Mouse (Mus musculus) lung, embryonic 14.5 days (tissue): Measurements from ENCODE around the gene Sprtn. TPM values are rescaled to one million over a fixed set of nuclear protein-coding genes. Genes with fewer than 3 reads are reported as not detected.

Experiments used
- ATAC-seq: fragments of 200-750 bp; cut with Nextera tagmentation; 2 replicates; pipeline ENCODE4 v1.8.0; 2017; ENCODE audit warnings: mild to moderate bottlenecking, moderate TSS enrichment, moderate library complexity; ENCODE audit not compliant: insufficient read depth
- DNase-seq: peaks from one replicate; pipeline ENCODE4 v3.0.0-alpha.2; 2015
- H3K27ac ChIP-seq: fragments of 300-500 bp; sonication (generic); 2 replicates; pipeline ENCODE4 v1.5.1; 2014; ENCODE audit warnings: low read depth, mild to moderate bottlenecking, moderate library complexity
- H3K27me3 ChIP-seq: fragments of 300-500 bp; sonication (generic); 2 replicates; pipeline ENCODE4 v1.6.1; 2014; ENCODE audit warnings: low read length, control low read depth; ENCODE audit not compliant: insufficient read depth
- H3K36me3 ChIP-seq: fragments of 300-500 bp; sonication (generic); 2 replicates; pipeline ENCODE4 v1.6.1; 2014; ENCODE audit warnings: control low read depth; ENCODE audit not compliant: insufficient read depth
- H3K4me1 ChIP-seq: fragments of 300-500 bp; sonication (generic); 2 replicates; pipeline ENCODE4 v1.6.1; 2014; ENCODE audit warnings: antibody characterized with exemption, control low read depth; ENCODE audit not compliant: insufficient read depth
- H3K4me2 ChIP-seq: fragments of 300-500 bp; sonication (generic); 2 replicates; pipeline ENCODE4 v1.6.1; 2014; ENCODE audit warnings: mild to moderate bottlenecking
- H3K4me3 ChIP-seq: fragments of 300-500 bp; sonication (generic); 2 replicates; pipeline ENCODE4 v1.5.1; 2014; ENCODE audit warnings: low read depth, low read length
- H3K9ac ChIP-seq: fragments of 300-500 bp; sonication (generic); 2 replicates; pipeline ENCODE4 v1.6.1; 2014
- H3K9me3 ChIP-seq: fragments of 300-500 bp; sonication (generic); 2 replicates; pipeline ENCODE4 v1.6.1; 2016; ENCODE audit warnings: low read depth, low read length, control low read depth
- CTCF ChIP-seq: IDR thresholded peaks from 2 replicates; pipeline ENCODE4 v1.5.1; 2016; ENCODE audit warnings: antibody characterized with exemption, low read depth
- WGBS: fragments of 180-500 bp; shearing (Covaris S2); extraction: QIAGEN DNeasy Blood & Tissue Kit; methylation state at CpG from one replicate; pipeline ENCODE4 v1.1.7; 2014; 5-methylcytosine and 5-hydroxymethylcytosine counted together
- polyA plus RNA-seq: library from polyadenylated mRNA; unstranded; fragments of >200 nt; fragmentation: Nextera tagmentation; extraction: Ambion mirVana; gene quantifications from 2 replicates; pipeline ENCODE4 v1.2.1, GENCODE M21; 2014

Sprtn gene
- polyA plus RNA-seq, 1 experiment from 2014 or later: 10.1 TPM

GRCm38 (mm10) chr8:124930086-124930485, 32.4 kb downstream of the Sprtn start:
- H3K9me3 ChIP-seq: no peaks in the 10 kb centered on the region
- no peak overlapping the region for H3K4me3 ChIP-seq
- H3K9ac ChIP-seq: no peak overlapping the region
- no peak for TF ChIP-seq CTCF
- no peak overlapping the region for H3K27ac ChIP-seq
- DNase-seq (no peak), ATAC-seq (no peak)
- 86% methylated on average over 13 of the region's 13 CpGs for WGBS
- no peaks in the 10 kb centered on the region for H3K4me1 ChIP-seq
- no peak overlapping the region for H3K4me2 ChIP-seq
- no peaks in the 10 kb centered on the region; the same call in 1 of the 2 replicates for H3K36me3 ChIP-seq
- no peaks in the 10 kb centered on the region for H3K27me3 ChIP-seq

GRCm38 (mm10) chr8:124930649-124931048, 33.0 kb downstream of the Sprtn start:
- ATAC-seq (no peak), DNase-seq (no peak)
- 71% methylated on average over 4 of the region's 4 CpGs for WGBS
- no peaks in the 10 kb centered on the region for H3K27me3 ChIP-seq
- H3K27ac ChIP-seq: no peak overlapping the region
- no peaks in the 10 kb centered on the region; the same call in 1 of the 2 replicates for H3K36me3 ChIP-seq
- H3K4me2 ChIP-seq: no peak overlapping the region
- H3K4me3 ChIP-seq: no peak overlapping the region
- no peaks in the 10 kb centered on the region for H3K4me1 ChIP-seq
- peak; percentile 16; the same call in 1 of the 2 replicates for TF ChIP-seq CTCF
- no peak overlapping the region for H3K9ac ChIP-seq
- H3K9me3 ChIP-seq: no peaks in the 10 kb centered on the region

GRCm38 (mm10) chr8:124932435-124932834, 34.7 kb downstream of the Sprtn start:
- H3K27me3 ChIP-seq: no peaks in the 10 kb centered on the region
- TF ChIP-seq CTCF: no peak
- H3K36me3 ChIP-seq: no peaks in the 10 kb centered on the region; the same call in 1 of the 2 replicates
- ATAC-seq: no peak
- WGBS: 76% methylated on average over 3 of the region's 3 CpGs
- DNase-seq: no peak
- H3K27ac ChIP-seq: no peak overlapping the region
- H3K4me2 ChIP-seq: no peak overlapping the region
- no peak overlapping the region for H3K4me3 ChIP-seq
- H3K4me1 ChIP-seq: no peaks in the 10 kb centered on the region
- H3K9me3 ChIP-seq: no peaks in the 10 kb centered on the region
- H3K9ac ChIP-seq: no peak overlapping the region

GRCm38 (mm10) chr8:124935116-124935515, 37.4 kb downstream of the Sprtn start:
- no peak overlapping the region for H3K4me2 ChIP-seq
- no peak overlapping the region for H3K4me3 ChIP-seq
- no peaks in the 10 kb centered on the region for H3K27me3 ChIP-seq
- WGBS: 83% methylated on average over 5 of the region's 5 CpGs
- ATAC-seq (no peak), DNase-seq (no peak)
- H3K9ac ChIP-seq: no peak overlapping the region
- no peaks in the 10 kb centered on the region for H3K4me1 ChIP-seq
- peaks cover 16% of the 10 kb centered on the region for H3K36me3 ChIP-seq
- no peak overlapping the region for H3K27ac ChIP-seq
- TF ChIP-seq CTCF: no peak
- H3K9me3 ChIP-seq: no peaks in the 10 kb centered on the region

GRCm38 (mm10) chr8:124936699-124937098, 39.0 kb downstream of the Sprtn start:
- DNase-seq: no peak
- Histone ChIP-seq H3K4me3 (no peak overlapping the region), H3K36me3 (peaks cover 24% of the 10 kb centered on the region), H3K27me3 (no peaks in the 10 kb centered on the region), H3K4me2 (no peak overlapping the region), H3K27ac (no peak overlapping the region), H3K9ac (no peak overlapping the region), H3K4me1 (no peaks in the 10 kb centered on the region), H3K9me3 (no peaks in the 10 kb centered on the region)
- 88% methylated on average over 10 of the region's 10 CpGs for WGBS
- no peak for ATAC-seq
- no peak for TF ChIP-seq CTCF

- no peak for TF ChIP-seq CTCF
- Histone ChIP-seq H3K36me3 (peaks cover 25% of the 10 kb centered on the region), H3K9ac (no peak overlapping the region), H3K27ac (no peak overlapping the region), H3K4me1 (no peaks in the 10 kb centered on the region), H3K4me2 (no peak overlapping the region), H3K4me3 (no peak overlapping the region), H3K9me3 (no peaks in the 10 kb centered on the region), H3K27me3 (no peaks in the 10 kb centered on the region)
- no peak for ATAC-seq
- 86% methylated on average over 4 of the region's 4 CpGs for WGBS
- no peak for DNase-seq
Measured at GRCm38 (mm10) chr8:124937293-124937692, 39.6 kb downstream of the Sprtn start.

- Histone ChIP-seq H3K36me3 (peaks cover 26% of the 10 kb centered on the region), H3K9ac (no peak overlapping the region), H3K4me3 (no peak overlapping the region), H3K9me3 (no peaks in the 10 kb centered on the region), H3K4me1 (0 out of 2 replicates have a peak, but pooled peaks cover 7% of the 10 kb centered on the region), H3K27me3 (no peaks in the 10 kb centered on the region), H3K4me2 (no peak overlapping the region), H3K27ac (no peak overlapping the region)
- DNase-seq (no peak), ATAC-seq (no peak)
- no peak for TF ChIP-seq CTCF
- WGBS: 95% methylated on average over 6 of the region's 6 CpGs
Measured at GRCm38 (mm10) chr8:124943801-124944200, 46.1 kb downstream of the Sprtn start.

- peaks cover 20% of the 10 kb centered on the region; the same call in 1 of the 2 replicates for H3K36me3 ChIP-seq
- no peaks in the 10 kb centered on the region for H3K9me3 ChIP-seq
- no peak overlapping the region for H3K9ac ChIP-seq
- 63% methylated on average over 7 of the region's 7 CpGs for WGBS
- 0 out of 2 replicates have a peak, but pooled peaks cover 7% of the 10 kb centered on the region for H3K4me1 ChIP-seq
- DNase-seq (no peak), ATAC-seq (no peak)
- no peak for TF ChIP-seq CTCF
- no peak overlapping the region for H3K4me2 ChIP-seq
- no peaks in the 10 kb centered on the region for H3K27me3 ChIP-seq
- no peak overlapping the region for H3K27ac ChIP-seq
- no peak overlapping the region for H3K4me3 ChIP-seq
Measured at GRCm38 (mm10) chr8:124944406-124944805, 46.7 kb downstream of the Sprtn start.
